Mouse (Mus musculus): ENCODE results near the gene Vill.
A peak's percentile ranks its signal among the peaks of the same experiment; 100 is the strongest.

Gene Vill

GRCm38 (mm10) chr9:119082039-119082438, 29.5 kb downstream of the Vill start:
- DNase-seq, result no peak

GRCm38 (mm10) chr9:119082656-119083430, 30.3 kb downstream of the Vill start:
- DNase-seq, result no peak

- DNase-seq, result no peak
Observed at GRCm38 (mm10) chr9:119083966-119084365, 31.4 kb downstream of the Vill start.

- no peak for DNase-seq
Observed at GRCm38 (mm10) chr9:119086451-119086850, 33.9 kb downstream of the Vill start.

GRCm38 (mm10) chr9:119087309-119087708, 34.7 kb downstream of the Vill start:
- no peak for DNase-seq

GRCm38 (mm10) chr9:119088148-119088801, 35.7 kb downstream of the Vill start:
- peak; percentile 80 for DNase-seq

- DNase-seq, result no peak
Observed at GRCm38 (mm10) chr9:119089437-119089836, 36.9 kb downstream of the Vill start.

- DNase-seq, result no peak
Observed at GRCm38 (mm10) chr9:119090462-119090861, 37.9 kb downstream of the Vill start.

- DNase-seq, result no peak
Observed at GRCm38 (mm10) chr9:119091581-119092310, 39.2 kb downstream of the Vill start.

- DNase-seq, result peak; percentile 52
Observed at GRCm38 (mm10) chr9:119092473-119093418, 40.2 kb downstream of the Vill start.

GRCm38 (mm10) chr9:119093419-119094295, 41.1 kb downstream of the Vill start, which contains the start of gene Plcd1:
Plcd1 (minus strand) TSS chr9:119093502.
- peak; percentile 86 for DNase-seq

- DNase-seq, result no peak
Observed at GRCm38 (mm10) chr9:119094462-119095109, 42.0 kb downstream of the Vill start.

GRCm38 (mm10) chr9:119100177-119100898, 47.8 kb downstream of the Vill start:
- DNase-seq, result no peak

GRCm38 (mm10) chr9:119101992-119102782, 49.6 kb downstream of the Vill start, which contains the start of gene Dlec1:
Dlec1 (plus strand) TSS chr9:119102478.
- peak; percentile 83 for DNase-seq

- DNase-seq, result no peak
Observed at GRCm38 (mm10) chr9:119102783-119103113, 50.2 kb downstream of the Vill start.

- DNase-seq, result no peak
Observed at GRCm38 (mm10) chr9:119107566-119107965, 55.0 kb downstream of the Vill start.

- DNase-seq, result no peak
Observed at GRCm38 (mm10) chr9:119109685-119110353, 57.2 kb downstream of the Vill start.

GRCm38 (mm10) chr9:119110640-119111039, 58.1 kb downstream of the Vill start:
- no peak for DNase-seq

- DNase-seq, result no peak
Observed at GRCm38 (mm10) chr9:119114911-119115310, 62.3 kb downstream of the Vill start.
